Mouse (Mus musculus): ENCODE measurements at regions not wholly inside any gene's neighbourhood (a gene's known extent, or its start where the extent isn't known, plus 50 kb on each side); places are given as distances from the start of the nearest gene placed in this dataset.

GRCm38 (mm10) chr4:67473034-67473433 lies 645.6 kb downstream of the Tlr4 start:
- TF ChIP-seq CTCF (IDR thresholded peaks at IDR 0.05) (no peak), POLR2A (IDR thresholded peaks at IDR 0.05; ENCODE audit: insufficient read depth, low read depth, low read length) (no peak), EP300 (IDR thresholded peaks at IDR 0.05; ENCODE audit: insufficient read depth, low read depth, low read length) (no peak)
- DNase-seq: no peak
- 51% methylated on average over 1 of the region's 1 CpGs for whole genome bisulfite sequencing
- H3K9ac ChIP-seq (ENCODE audit: low read depth, low read length): no peak overlapping the region
- H3K27me3 ChIP-seq (ENCODE audit: control insufficient read depth, insufficient read depth, low read length): no peaks in the 10 kb centered on the region
- H3K4me1 ChIP-seq (ENCODE audit: control insufficient read depth, insufficient read depth, low read length): no peaks in the 10 kb centered on the region
- no peak overlapping the region for H3K27ac ChIP-seq
- H3K4me3 ChIP-seq: no peak overlapping the region
- H3K79me2 ChIP-seq (replicated peaks; ENCODE audit: control insufficient read depth, insufficient read depth, low read length): no peaks in the 10 kb centered on the region
- no peaks in the 10 kb centered on the region for H3K36me3 ChIP-seq (ENCODE audit: control insufficient read depth, insufficient read depth, low read length)
- intact Hi-C loops (cut with DNase I): no loop called here

DNA sequence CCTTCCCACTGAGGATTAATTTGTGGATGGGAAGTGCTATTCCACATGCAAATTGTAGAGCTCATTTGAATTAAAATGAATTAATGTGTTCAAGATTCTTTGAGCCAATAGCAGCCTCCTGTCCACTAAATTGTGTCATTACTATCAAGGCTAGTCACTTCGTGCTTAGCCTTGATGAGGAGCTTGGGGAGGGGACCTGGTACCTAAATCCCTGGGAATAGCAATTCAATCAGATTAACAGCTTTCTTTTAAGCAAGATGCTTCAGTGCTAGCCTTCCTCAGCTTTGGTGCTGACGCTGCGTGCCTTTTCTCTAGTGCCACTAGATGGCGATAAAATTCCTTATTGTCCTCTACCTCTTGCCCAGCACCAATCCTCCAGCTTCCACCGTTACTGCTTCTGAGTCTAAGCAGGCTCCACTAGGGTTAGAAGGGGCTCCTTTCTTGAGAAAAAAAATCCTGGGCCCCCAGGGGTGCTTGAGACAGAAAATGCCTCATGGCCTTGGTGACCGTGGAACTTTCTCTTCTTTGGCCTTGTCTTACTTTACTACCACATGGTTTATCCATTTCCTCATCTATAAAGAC lies 650.0 kb downstream of the Tlr4 start:
- Histone ChIP-seq H3K4me3 (no peak overlapping the region), H3K4me1 (ENCODE audit: control insufficient read depth, insufficient read depth, low read length) (no peaks in the 10 kb centered on the region), H3K27ac (no peak overlapping the region), H3K79me2 (replicated peaks; ENCODE audit: control insufficient read depth, insufficient read depth, low read length) (no peaks in the 10 kb centered on the region), H3K9ac (ENCODE audit: low read depth, low read length) (no peak overlapping the region), H3K27me3 (ENCODE audit: control insufficient read depth, insufficient read depth, low read length) (no peaks in the 10 kb centered on the region), H3K36me3 (ENCODE audit: control insufficient read depth, insufficient read depth, low read length) (no peaks in the 10 kb centered on the region)
- intact Hi-C loops (cut with DNase I): no loop called here
- DNase-seq: no peak
- 9% methylated on average over 6 of the region's 6 CpGs for WGBS
- no peak for TF ChIP-seq POLR2A (IDR thresholded peaks at IDR 0.05; ENCODE audit: insufficient read depth, low read depth, low read length)
- no peak for TF ChIP-seq EP300 (IDR thresholded peaks at IDR 0.05; ENCODE audit: insufficient read depth, low read depth, low read length)
- TF ChIP-seq CTCF (IDR thresholded peaks at IDR 0.05): peak; percentile 62

DNA sequence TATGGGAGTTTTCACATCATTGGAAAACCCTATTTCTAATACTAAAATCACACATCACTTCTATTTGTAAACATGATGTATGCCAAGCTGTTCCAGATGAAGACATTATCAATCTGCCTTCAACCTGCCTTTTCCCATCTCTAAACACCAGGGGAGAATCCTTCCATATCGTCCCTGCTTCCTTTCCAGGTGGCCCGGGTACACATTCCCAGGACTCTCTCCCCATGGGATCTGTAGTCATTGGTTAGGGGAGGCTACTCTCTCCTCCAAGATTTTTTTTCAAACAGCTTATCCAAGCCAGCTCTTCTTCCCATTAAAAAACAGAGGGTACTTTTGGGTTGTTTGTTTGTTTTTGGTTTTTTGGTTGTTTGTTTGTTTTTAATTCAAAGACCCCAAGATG lies 650.7 kb downstream of the Tlr4 start:
- intact Hi-C loops (cut with DNase I): no loop called here
- TF ChIP-seq POLR2A (IDR thresholded peaks at IDR 0.05; ENCODE audit: insufficient read depth, low read depth, low read length) (no peak), EP300 (IDR thresholded peaks at IDR 0.05; ENCODE audit: insufficient read depth, low read depth, low read length) (no peak), CTCF (IDR thresholded peaks at IDR 0.05) (no peak)
- no peaks in the 10 kb centered on the region for H3K36me3 ChIP-seq (ENCODE audit: control insufficient read depth, insufficient read depth, low read length)
- no peak overlapping the region for H3K4me3 ChIP-seq
- no peak for DNase-seq
- H3K27ac ChIP-seq: no peak overlapping the region
- H3K79me2 ChIP-seq (replicated peaks; ENCODE audit: control insufficient read depth, insufficient read depth, low read length): no peaks in the 10 kb centered on the region
- H3K27me3 ChIP-seq (ENCODE audit: control insufficient read depth, insufficient read depth, low read length): no peaks in the 10 kb centered on the region
- H3K9ac ChIP-seq (ENCODE audit: low read depth, low read length): no peak overlapping the region
- 28% methylated on average over 2 of the region's 2 CpGs for WGBS
- H3K4me1 ChIP-seq (ENCODE audit: control insufficient read depth, insufficient read depth, low read length): no peaks in the 10 kb centered on the region

DNA sequence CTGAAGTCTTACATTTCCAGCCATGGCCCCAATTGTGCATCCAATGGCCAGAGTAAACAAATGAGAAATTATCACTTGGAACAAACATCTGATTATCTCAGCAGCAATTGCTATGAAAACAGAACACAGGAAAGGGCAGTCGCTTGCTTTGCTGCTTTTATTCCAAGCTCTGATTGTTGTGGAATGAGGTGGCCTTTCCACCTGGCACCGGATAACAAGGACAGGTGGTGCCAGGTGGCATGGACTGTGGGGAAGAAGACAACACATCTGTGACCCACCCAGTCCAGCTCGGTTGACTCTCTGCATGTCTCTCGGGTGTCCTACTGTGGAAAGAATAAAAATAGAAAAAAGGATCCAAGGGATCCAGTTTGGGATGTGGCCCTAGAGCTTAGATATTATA lies 694.9 kb downstream of the Tlr4 start:
- Histone ChIP-seq H3K4me1 (ENCODE audit: control insufficient read depth, insufficient read depth, low read length) (no peaks in the 10 kb centered on the region), H3K79me2 (replicated peaks; ENCODE audit: control insufficient read depth, insufficient read depth, low read length) (no peaks in the 10 kb centered on the region), H3K27me3 (ENCODE audit: control insufficient read depth, insufficient read depth, low read length) (no peaks in the 10 kb centered on the region), H3K9ac (ENCODE audit: low read depth, low read length) (no peak overlapping the region), H3K27ac (no peak overlapping the region), H3K36me3 (ENCODE audit: control insufficient read depth, insufficient read depth, low read length) (no peaks in the 10 kb centered on the region), H3K4me3 (no peak overlapping the region)
- 47% methylated on average over 4 of the region's 4 CpGs for WGBS
- no peak for DNase-seq
- TF ChIP-seq CTCF (IDR thresholded peaks at IDR 0.05) (no peak), POLR2A (IDR thresholded peaks at IDR 0.05; ENCODE audit: insufficient read depth, low read depth, low read length) (no peak), EP300 (IDR thresholded peaks at IDR 0.05; ENCODE audit: insufficient read depth, low read depth, low read length) (no peak)
- intact Hi-C loops (cut with DNase I): no loop called here

GRCm38 (mm10) chr4:67523158-67523557 lies 695.8 kb downstream of the Tlr4 start:
- intact Hi-C loops (cut with DNase I): no loop called here
- DNase-seq: no peak
- Histone ChIP-seq H3K36me3 (ENCODE audit: control insufficient read depth, insufficient read depth, low read length) (no peaks in the 10 kb centered on the region), H3K4me3 (no peak overlapping the region), H3K79me2 (replicated peaks; ENCODE audit: control insufficient read depth, insufficient read depth, low read length) (no peaks in the 10 kb centered on the region), H3K27ac (no peak overlapping the region), H3K4me1 (ENCODE audit: control insufficient read depth, insufficient read depth, low read length) (no peaks in the 10 kb centered on the region), H3K27me3 (ENCODE audit: control insufficient read depth, insufficient read depth, low read length) (no peaks in the 10 kb centered on the region), H3K9ac (ENCODE audit: low read depth, low read length) (no peak overlapping the region)
- 48% methylated on average over 2 of the region's 2 CpGs for WGBS
- TF ChIP-seq EP300 (IDR thresholded peaks at IDR 0.05; ENCODE audit: insufficient read depth, low read depth, low read length) (no peak), CTCF (IDR thresholded peaks at IDR 0.05) (no peak), POLR2A (IDR thresholded peaks at IDR 0.05; ENCODE audit: insufficient read depth, low read depth, low read length) (no peak)

DNA sequence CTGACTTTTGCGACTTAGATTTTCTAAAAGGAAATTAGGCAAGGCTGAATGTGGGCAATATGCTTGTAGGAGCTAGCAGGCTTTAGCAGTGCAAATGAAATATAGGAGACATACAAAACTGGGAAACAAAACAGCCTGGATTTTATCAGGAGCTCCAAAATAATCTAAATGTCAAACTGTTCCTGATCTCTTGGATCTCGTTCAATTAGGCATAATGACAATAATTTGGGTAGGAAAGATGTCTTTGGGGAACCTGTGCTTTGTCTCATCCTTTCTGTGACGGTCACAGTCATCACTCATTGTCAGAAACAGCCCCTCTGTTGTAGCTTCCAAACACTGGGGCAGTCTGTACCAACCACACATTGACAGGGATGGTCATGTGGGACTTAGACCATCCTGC lies 702.2 kb downstream of the Tlr4 start:
- Histone ChIP-seq H3K27me3 (ENCODE audit: control insufficient read depth, insufficient read depth, low read length) (no peaks in the 10 kb centered on the region), H3K27ac (no peak overlapping the region), H3K9ac (ENCODE audit: low read depth, low read length) (no peak overlapping the region), H3K4me3 (no peak overlapping the region), H3K36me3 (ENCODE audit: control insufficient read depth, insufficient read depth, low read length) (no peaks in the 10 kb centered on the region), H3K79me2 (replicated peaks; ENCODE audit: control insufficient read depth, insufficient read depth, low read length) (no peaks in the 10 kb centered on the region), H3K4me1 (ENCODE audit: control insufficient read depth, insufficient read depth, low read length) (no peaks in the 10 kb centered on the region)
- intact Hi-C loops (cut with DNase I): no loop called here
- no peak for DNase-seq
- TF ChIP-seq EP300 (IDR thresholded peaks at IDR 0.05; ENCODE audit: insufficient read depth, low read depth, low read length) (no peak), CTCF (IDR thresholded peaks at IDR 0.05) (no peak), POLR2A (IDR thresholded peaks at IDR 0.05; ENCODE audit: insufficient read depth, low read depth, low read length) (no peak)
- WGBS: 51% methylated on average over 3 of the region's 3 CpGs

Data from heart, adult 2 months (tissue).